Mouse (Mus musculus) limb, embryonic 11.5 days (tissue): ENCODE results near the gene Lpin2. TPM values are rescaled to one million over a fixed set of nuclear protein-coding genes. Genes with fewer than 3 reads are reported as not detected.

Experiments
- ATAC-seq: fragments of 200-750 bp; cut with Nextera tagmentation; 2 replicates; pipeline ENCODE4 v1.8.0; 2017; ENCODE audit warnings: low read depth; ENCODE audit not compliant: insufficient number of reproducible peaks, low FRiP score, low TSS enrichment
- DNase-seq: peaks from one replicate; pipeline ENCODE4 v3.0.0-alpha.2; 2015; ENCODE audit warnings: low spot score
- H3K27ac ChIP-seq: fragments of 300-500 bp; sonication (generic); replicated peaks from 2 replicates; pipeline ENCODE4 v1.5.1; 2014; ENCODE audit warnings: low read depth, mild to moderate bottlenecking, low read length
- H3K27me3 ChIP-seq: fragments of 300-500 bp; sonication (generic); 2 replicates; pipeline ENCODE4 v1.6.1; 2014; ENCODE audit warnings: mild to moderate bottlenecking, low read length, mixed read lengths; ENCODE audit not compliant: control insufficient read depth, insufficient read depth
- H3K36me3 ChIP-seq: fragments of 300-500 bp; sonication (generic); 2 replicates; pipeline ENCODE4 v1.6.1; 2014; ENCODE audit warnings: mild to moderate bottlenecking, low read length, moderate library complexity, mixed read lengths; ENCODE audit not compliant: control insufficient read depth, insufficient read depth
- H3K4me1 ChIP-seq: fragments of 300-500 bp; sonication (generic); 2 replicates; pipeline ENCODE4 v1.6.1; 2014; ENCODE audit warnings: low read length, mixed read lengths; ENCODE audit not compliant: control insufficient read depth, insufficient read depth
- H3K4me2 ChIP-seq: fragments of 300-500 bp; sonication (generic); 2 replicates; pipeline ENCODE4 v1.6.1; 2014; ENCODE audit warnings: low read depth, mild to moderate bottlenecking, moderate library complexity; ENCODE audit not compliant: severe bottlenecking
- H3K4me3 ChIP-seq: fragments of 300-500 bp; sonication (generic); 2 replicates; pipeline ENCODE4 v1.5.1; 2014; ENCODE audit warnings: low read depth, low read length
- H3K9ac ChIP-seq: fragments of 300-500 bp; sonication (generic); 2 replicates; pipeline ENCODE4 v1.6.1; 2014; ENCODE audit warnings: mild to moderate bottlenecking, low read length
- H3K9me3 ChIP-seq: fragments of 300-500 bp; sonication (generic); 2 replicates; pipeline ENCODE4 v1.6.1; 2016; ENCODE audit warnings: low read length; ENCODE audit not compliant: control insufficient read depth
- WGBS: fragments of 180-500 bp; shearing (Covaris S2); extraction: QIAGEN DNeasy Blood & Tissue Kit; methylation state at CpG from one replicate; pipeline ENCODE4 v1.1.7; 2014; 5-methylcytosine and 5-hydroxymethylcytosine counted together
- polyA plus RNA-seq: library from polyadenylated mRNA; unstranded; fragments of >200 nt; fragmentation: Nextera tagmentation; extraction: Ambion mirVana; gene quantifications from 2 replicates; pipeline ENCODE4 v1.2.1, GENCODE M21; 2014

Gene Lpin2
- polyA plus RNA-seq, 1 experiment from 2014 or later = 48.1 TPM

GRCm38 (mm10) chr17:71260658-71261057 is 78.3 kb downstream of the Lpin2 start:
- Histone ChIP-seq H3K4me2 (no peak overlapping the region), H3K4me3 (no peak overlapping the region), H3K27ac (no peak overlapping the region), H3K36me3 (no peaks in the 10 kb centered on the region), H3K27me3 (no peaks in the 10 kb centered on the region), H3K4me1 (0 out of 2 replicates have a peak, but pooled peaks cover 5% of the 10 kb centered on the region), H3K9me3 (no peaks in the 10 kb centered on the region), H3K9ac (no peak overlapping the region)
- DNase-seq = no peak
- ATAC-seq = no peak
- 53% methylated on average over 3 of the region's 3 CpGs for WGBS

GRCm38 (mm10) chr17:71263136-71263535 is 80.8 kb downstream of the Lpin2 start:
- DNase-seq (no peak), ATAC-seq (no peak)
- H3K9me3 ChIP-seq = no peaks in the 10 kb centered on the region
- H3K36me3 ChIP-seq = no peaks in the 10 kb centered on the region
- no peak overlapping the region for H3K4me2 ChIP-seq
- no peak overlapping the region for H3K4me3 ChIP-seq
- no peaks in the 10 kb centered on the region for H3K4me1 ChIP-seq
- H3K27me3 ChIP-seq = no peaks in the 10 kb centered on the region
- 88% methylated on average over 6 of the region's 6 CpGs for WGBS
- H3K9ac ChIP-seq = no peak overlapping the region
- H3K27ac ChIP-seq = no peak overlapping the region

- Histone ChIP-seq H3K36me3 (no peaks in the 10 kb centered on the region), H3K9me3 (no peaks in the 10 kb centered on the region), H3K4me1 (no peaks in the 10 kb centered on the region), H3K27ac (no peak overlapping the region), H3K9ac (no peak overlapping the region), H3K27me3 (no peaks in the 10 kb centered on the region), H3K4me2 (no peak overlapping the region), H3K4me3 (no peak overlapping the region)
- ATAC-seq (no peak), DNase-seq (no peak)
- WGBS = 76% methylated on average over 4 of the region's 4 CpGs
Measured at GRCm38 (mm10) chr17:71264739-71265138, 82.4 kb downstream of the Lpin2 start.

DNA sequence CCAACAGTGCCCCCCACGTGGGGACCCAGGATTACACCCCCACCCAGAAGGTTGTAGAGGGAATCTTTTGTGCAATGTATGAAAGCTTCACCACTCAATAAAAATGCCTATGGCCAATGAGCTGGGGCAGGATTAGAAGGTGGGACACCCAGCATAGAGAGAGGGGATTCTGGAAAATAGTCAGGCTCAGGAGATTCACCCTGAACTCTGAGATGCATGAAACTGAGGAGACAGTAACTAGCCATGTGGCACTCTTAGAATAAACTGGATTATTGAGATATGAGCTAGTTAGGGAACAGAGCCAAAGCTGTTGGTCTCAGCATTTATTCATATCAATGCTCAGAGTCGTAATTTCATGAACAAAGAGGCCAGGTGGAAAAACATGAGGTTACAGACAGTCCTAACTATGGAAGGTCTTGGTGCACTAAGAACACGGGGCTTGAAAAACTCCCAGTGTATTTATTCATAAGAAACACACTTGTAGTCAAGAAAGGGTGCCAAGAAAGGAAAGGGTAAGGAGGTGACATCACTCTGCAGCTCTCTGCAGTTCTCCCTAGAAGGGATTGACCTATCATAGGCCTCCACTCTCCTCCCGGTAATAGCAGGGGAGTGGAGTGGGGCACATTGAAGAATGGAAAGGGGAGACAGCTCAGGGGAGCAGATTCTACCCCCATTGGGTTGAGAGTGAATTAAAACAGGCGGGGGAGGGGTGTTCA is 83.1 kb downstream of the Lpin2 start:
- H3K4me2 ChIP-seq = no peak overlapping the region
- ATAC-seq (no peak), DNase-seq (no peak)
- H3K27me3 ChIP-seq = no peaks in the 10 kb centered on the region
- no peak overlapping the region for H3K4me3 ChIP-seq
- no peaks in the 10 kb centered on the region for H3K4me1 ChIP-seq
- H3K27ac ChIP-seq = no peak overlapping the region
- no peaks in the 10 kb centered on the region for H3K36me3 ChIP-seq
- H3K9me3 ChIP-seq = no peaks in the 10 kb centered on the region
- 78% methylated on average over 5 of the region's 5 CpGs for WGBS
- H3K9ac ChIP-seq = no peak overlapping the region

DNA sequence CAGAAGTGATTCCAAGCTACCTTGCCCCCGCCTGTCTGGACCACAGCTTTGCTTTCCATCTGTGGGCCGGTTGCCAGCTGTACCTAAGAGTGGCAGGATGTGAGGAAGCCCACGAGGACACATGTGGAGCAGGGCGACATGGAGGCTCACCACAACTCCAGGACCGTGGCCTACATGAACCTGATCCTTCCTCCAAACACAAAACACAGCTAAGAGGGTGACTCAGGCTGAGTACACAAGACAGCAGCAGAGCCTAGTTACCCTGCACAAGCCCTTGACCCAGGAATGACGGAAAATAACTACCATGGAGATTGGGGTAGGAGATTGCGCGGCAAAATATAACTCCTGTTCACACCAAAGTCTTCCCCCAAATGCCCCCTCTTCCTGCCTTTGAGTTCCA is 85.0 kb downstream of the Lpin2 start:
- 85% methylated on average over 8 of the region's 8 CpGs for WGBS
- ATAC-seq = no peak
- H3K27ac ChIP-seq = no peak overlapping the region

DNA sequence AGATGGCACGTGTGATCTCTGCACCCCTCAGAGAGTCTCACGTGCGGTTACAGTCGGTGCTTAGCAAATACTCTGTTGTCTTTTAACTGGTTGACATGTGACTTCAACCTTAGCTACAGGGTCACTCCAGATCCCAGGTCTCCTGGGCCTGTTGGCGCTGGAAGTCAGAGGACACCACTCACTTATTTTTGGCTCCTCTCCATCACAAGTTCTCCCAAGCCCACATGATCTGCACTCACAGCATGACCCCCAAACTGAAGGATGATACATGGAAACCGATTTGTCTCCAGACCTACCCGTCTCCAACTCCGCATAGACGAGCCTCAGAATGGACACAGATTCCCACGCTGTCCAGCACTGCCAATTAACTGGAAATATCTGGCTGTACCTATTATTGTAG is 85.8 kb downstream of the Lpin2 start:
- H3K4me1 ChIP-seq = no peaks in the 10 kb centered on the region
- WGBS = 90% methylated on average over 10 of the region's 10 CpGs
- no peak overlapping the region for H3K9ac ChIP-seq
- no peak for DNase-seq
- H3K4me3 ChIP-seq = no peak overlapping the region
- H3K27me3 ChIP-seq = no peaks in the 10 kb centered on the region
- H3K4me2 ChIP-seq = no peak overlapping the region
- H3K36me3 ChIP-seq = peaks cover 2% of the 10 kb centered on the region; the same call in 1 of the 2 replicates
- H3K27ac ChIP-seq = no peak overlapping the region
- ATAC-seq = no peak
- no peaks in the 10 kb centered on the region for H3K9me3 ChIP-seq

More for the DNA sequence above, 85.0 kb downstream of the Lpin2 start:
- Histone ChIP-seq H3K4me1 (no peaks in the 10 kb centered on the region), H3K9ac (no peak overlapping the region), H3K4me3 (no peak overlapping the region), H3K9me3 (no peaks in the 10 kb centered on the region), H3K4me2 (no peak overlapping the region), H3K36me3 (no peaks in the 10 kb centered on the region; the same call in 1 of the 2 replicates), H3K27me3 (no peaks in the 10 kb centered on the region)
- no peak for DNase-seq

GRCm38 (mm10) chr17:71268599-71268998 is 86.2 kb downstream of the Lpin2 start:
- no peaks in the 10 kb centered on the region for H3K9me3 ChIP-seq
- 89% methylated on average over 3 of the region's 3 CpGs for WGBS
- DNase-seq (no peak), ATAC-seq (no peak)
- H3K4me1 ChIP-seq = no peaks in the 10 kb centered on the region
- no peaks in the 10 kb centered on the region for H3K27me3 ChIP-seq
- no peak overlapping the region for H3K27ac ChIP-seq
- H3K4me3 ChIP-seq = no peak overlapping the region
- peaks cover 2% of the 10 kb centered on the region; the same call in 1 of the 2 replicates for H3K36me3 ChIP-seq
- no peak overlapping the region for H3K9ac ChIP-seq
- H3K4me2 ChIP-seq = no peak overlapping the region

- ATAC-seq (no peak), DNase-seq (no peak)
- H3K9me3 ChIP-seq = no peaks in the 10 kb centered on the region
- H3K27me3 ChIP-seq = no peaks in the 10 kb centered on the region
- H3K9ac ChIP-seq = no peak overlapping the region
- 95% methylated on average over 12 of the region's 12 CpGs for WGBS
- no peaks in the 10 kb centered on the region for H3K4me1 ChIP-seq
- no peak overlapping the region for H3K4me3 ChIP-seq
- no peak overlapping the region for H3K27ac ChIP-seq
- no peak overlapping the region for H3K4me2 ChIP-seq
- H3K36me3 ChIP-seq = peaks cover 2% of the 10 kb centered on the region; the same call in 1 of the 2 replicates
Measured at GRCm38 (mm10) chr17:71273901-71274300, 91.5 kb downstream of the Lpin2 start.

DNA sequence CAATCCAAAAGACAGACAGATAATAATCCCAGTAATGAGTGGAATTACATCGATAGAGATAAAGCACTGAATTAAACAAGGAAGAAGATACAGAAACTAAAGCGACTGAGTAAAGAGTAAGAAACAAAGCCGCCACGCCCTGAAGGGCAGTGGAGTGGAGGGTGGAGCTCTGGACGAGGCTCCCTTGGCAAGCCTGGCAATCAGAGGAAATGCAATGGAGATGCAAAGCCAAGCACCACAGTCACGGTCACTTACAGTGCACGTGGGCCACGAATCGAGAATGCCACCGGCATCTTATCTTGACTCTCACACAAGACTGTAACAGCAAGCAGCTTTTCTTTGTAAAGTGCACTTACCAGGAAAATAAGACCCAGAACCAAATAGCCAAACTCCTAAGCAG is 94.4 kb downstream of the Lpin2 start:
- H3K27ac ChIP-seq = no peak overlapping the region
- H3K4me2 ChIP-seq = no peak overlapping the region
- H3K9me3 ChIP-seq = no peaks in the 10 kb centered on the region
- H3K36me3 ChIP-seq = peaks cover 2% of the 10 kb centered on the region; the same call in 1 of the 2 replicates
- DNase-seq (no peak), ATAC-seq (no peak)
- no peaks in the 10 kb centered on the region for H3K4me1 ChIP-seq
- no peaks in the 10 kb centered on the region for H3K27me3 ChIP-seq
- WGBS = 91% methylated on average over 10 of the region's 10 CpGs
- no peak overlapping the region for H3K9ac ChIP-seq
- H3K4me3 ChIP-seq = no peak overlapping the region
